Mouse (Mus musculus) urinary bladder, adult 18-20 months (tissue): ENCODE data around the gene Tlcd1.

ENCODE experiments used
- DNase-seq, 2 experiments: peaks; one replicate each; pipeline ENCODE4 v3.0.0; 2022; ENCODE audit warnings: low spot score in 2 of 2, mixed read lengths in 2 of 2

Tlcd1 gene

DNA sequence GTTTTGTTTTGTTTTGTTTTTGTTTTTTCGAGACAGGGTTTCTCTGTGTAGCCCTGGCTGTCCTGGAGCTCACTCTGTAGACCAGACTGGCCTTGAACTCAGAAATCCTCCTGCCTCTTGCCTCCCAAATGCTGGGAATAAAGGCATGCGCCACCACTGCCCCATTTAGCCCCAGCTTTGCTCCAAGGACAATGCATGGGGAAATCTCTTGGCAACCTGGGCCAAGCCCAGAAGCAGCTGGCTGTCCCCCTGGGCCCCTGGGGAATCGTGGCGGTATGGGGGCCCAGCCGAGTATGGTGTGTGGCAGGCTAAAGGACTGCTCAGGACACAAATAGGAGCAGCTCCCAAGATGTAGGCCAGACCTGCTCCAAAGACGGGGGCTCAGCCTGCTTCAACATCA lies 27.8 kb downstream of the Tlcd1 start:
- no peak for DNase-seq

DNA sequence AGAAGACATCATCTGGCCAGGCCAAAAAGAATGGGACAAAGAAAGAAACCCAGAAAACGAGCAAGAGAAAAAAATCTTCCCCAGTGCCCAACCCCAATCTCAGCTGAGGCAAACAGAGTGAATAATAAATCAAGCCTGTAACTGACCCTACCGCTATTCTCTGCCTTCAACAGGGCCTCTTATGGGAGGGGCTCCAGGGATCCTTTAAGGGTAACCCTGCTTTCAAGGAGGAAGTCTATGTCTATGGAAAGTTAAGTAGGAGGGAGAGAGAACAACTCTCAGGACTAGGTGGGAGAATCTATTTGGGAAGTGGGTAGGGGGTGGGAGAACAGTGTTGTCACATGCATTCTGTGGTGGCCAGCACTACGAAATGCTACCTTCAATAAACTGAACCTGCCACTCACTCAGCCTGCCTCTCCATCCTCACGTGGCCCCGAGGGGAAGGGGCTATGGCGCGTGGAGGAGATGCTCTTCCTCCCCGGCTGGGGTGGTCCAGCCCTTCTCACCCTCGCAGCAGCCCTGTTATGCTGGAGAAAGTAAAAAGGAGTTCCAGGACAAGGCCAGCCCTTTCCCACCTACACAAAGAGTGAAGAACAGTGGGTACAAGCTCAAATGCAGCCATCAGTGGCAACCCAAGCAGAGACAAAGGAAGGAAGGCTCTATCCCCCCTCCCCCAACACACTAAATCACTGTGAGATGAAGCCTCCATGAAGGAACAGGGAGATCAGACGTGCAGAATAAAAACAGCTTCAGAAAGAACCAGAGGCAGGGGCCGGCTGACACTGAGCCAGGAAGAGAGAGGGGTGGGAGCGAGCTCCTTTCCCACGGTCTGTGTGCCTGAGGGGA lies 29.1 kb downstream of the Tlcd1 start:
- DNase-seq = no peak

DNA sequence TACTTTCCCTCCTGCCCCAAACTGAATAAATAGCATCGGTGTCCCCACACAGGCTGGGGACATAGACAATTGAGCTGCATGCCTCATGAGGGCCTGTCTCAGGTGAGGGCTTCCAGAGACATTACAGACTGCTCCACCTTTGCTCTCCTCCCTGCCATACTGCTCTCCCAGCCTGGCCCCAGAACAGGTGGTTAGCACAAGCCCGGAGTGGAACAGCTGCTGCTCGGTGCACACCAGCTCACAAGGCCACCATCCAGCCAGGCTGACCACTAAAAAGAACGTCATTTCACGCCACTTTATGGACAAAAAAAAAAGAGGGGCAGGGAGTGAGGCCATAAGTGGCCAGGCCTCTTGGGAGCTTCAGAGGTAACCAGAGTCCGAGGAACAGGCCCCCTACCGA lies 30.7 kb downstream of the Tlcd1 start:
- DNase-seq = no peak

DNA sequence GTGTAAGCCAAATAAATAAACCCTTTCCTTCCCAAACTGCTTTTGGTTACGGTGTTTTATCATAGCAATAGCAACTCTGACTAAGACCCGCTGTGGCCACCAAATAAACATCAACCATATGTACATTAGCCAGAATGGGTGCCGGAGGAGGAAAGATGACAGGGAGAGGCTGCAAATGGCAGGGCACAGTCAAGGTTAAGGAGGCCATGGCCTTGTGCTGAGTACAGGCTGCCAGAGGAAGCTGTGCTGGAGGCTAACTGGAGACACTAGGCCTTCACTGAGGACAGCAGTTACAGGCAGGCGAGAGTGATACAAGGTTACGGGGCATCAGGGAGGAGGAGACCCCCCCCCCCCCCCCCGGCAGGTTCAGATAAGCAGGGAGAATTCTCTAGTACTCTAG lies 33.4 kb downstream of the Tlcd1 start:
- DNase-seq = no peak

DNA sequence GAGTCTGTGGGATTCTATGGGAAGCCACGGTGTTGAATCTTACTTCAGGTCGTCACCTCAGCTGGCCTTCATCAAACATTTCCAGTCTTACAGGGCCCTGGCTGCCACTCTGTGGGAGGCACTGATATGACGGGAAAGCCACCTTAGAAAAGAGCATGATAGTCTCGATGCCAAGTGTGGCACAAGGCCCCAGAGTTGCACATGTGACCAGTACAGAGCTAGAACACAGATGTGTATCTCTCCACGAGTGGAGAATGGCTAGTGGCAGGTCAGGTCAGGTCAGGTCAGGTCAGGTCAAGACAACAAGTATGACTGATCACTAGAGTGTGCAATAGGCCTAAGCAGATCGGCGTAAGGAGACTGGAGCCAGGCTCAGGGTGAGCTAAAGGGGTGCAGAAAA lies 34.1 kb downstream of the Tlcd1 start:
- DNase-seq = no peak

DNA sequence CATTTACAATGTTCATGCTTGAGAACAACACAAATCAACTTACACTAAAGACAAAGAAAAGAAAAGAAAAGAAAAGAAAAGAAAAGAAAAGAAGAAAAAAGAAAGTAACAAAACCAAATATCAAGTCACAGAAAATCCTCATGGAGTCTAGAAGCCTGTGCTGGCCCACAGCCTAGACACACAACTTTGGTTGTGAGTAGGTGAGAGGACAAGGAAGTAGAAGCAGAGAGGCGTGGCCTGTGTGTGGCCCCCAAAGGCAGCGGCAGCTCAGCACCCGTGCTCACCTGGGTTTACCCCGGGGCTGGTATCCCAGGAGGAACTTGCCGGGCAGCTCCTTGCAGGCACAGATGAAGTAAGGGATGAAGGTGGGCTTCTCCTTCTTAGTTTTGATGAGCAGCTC lies 35.0 kb downstream of the Tlcd1 start:
- no peak for DNase-seq

DNA sequence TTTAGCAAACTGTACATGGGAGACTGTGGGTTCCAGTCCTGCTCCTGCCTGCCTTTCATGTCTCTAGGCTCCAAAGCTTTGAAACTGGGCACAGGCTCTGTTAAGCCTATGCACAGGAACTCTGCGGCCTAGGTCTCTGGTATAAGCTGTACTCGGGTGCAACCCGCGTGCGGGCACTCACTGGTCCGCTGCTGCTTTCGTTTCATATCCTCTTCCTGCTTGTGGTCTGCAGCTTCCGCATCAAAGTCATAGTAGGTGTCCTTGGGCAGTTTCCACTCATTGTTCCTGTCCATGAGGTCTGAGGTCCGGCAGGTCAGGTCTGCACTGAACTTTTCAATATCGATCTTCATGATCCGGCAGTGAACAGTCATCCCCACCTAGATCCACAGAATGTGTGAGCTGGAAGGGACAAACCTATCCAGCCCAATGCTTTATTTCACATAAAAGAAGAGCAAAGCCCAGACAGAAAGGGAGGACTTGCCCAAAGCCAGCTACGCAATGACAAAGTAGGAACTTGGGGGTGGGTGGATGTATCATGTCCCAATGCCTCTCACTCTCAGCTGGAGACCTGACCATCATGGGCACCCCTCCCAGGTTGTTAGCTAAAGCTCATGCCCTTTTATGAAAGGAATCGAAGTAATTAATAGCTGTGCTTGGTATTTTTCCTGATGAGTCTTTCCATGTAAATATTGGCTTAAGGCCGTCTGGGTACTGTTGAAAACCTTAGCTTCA lies 36.7 kb downstream of the Tlcd1 start:
- DNase-seq = no peak

DNA sequence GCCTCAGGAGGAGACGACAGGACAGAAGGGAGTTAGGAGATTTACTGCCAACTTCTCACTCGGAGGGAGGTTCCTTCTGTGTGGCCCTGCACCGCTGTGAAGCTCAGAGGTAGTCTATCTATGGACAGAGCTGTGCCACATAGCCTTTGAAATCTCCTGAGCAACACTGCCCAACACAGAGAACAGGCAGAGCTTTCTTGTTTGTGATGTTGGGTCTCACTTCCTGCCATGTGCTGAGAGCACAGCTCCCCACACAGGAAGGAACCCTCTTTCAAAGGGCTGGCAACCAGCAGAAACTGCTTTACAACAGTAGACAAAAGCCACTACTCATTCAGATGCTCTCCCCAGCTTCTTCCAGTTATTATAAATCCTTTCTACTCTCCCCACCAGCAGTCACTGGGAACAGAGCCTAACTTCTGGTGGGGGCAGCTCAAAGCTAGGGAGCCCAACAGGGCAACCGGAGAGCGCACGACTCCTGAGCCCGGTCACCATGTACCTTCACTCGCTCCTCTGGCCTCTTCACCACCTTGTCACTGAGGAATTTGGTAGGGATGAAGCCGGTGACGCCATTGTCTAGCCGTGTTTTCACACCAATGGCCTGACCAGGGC lies 39.3 kb downstream of the Tlcd1 start:
- no peak for DNase-seq

DNA sequence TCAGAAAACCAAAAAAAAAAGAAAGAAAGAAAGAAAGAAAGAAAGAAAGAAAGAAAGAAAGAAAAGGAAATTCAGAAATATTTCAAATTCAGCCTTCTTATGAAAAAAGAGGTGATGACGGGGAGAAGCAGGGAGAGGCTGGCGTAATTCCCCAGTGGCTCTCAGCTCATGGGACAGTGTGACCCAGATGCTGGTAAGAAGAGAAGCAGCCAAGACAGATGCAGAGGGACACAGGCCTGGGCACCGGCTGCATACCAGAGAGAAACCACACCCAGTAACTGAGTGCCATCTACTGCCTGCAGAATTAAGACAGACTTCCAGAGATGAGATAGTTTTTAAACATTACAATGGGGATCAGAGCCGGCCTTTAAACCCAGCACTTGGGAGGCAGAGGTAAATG lies 47.1 kb downstream of the Tlcd1 start:
- DNase-seq = no peak
